Mouse (Mus musculus) liver, postnatal 0 days (tissue): ENCODE data around the gene Rrad. TPM values are rescaled to one million over a fixed set of nuclear protein-coding genes. Genes with fewer than 3 reads are reported as not detected.
A peak's percentile ranks its signal among the peaks of the same experiment; 100 is the strongest.

Experiments
- ATAC-seq: fragments of 200-750 bp; cut with Nextera tagmentation; 2 replicates; pipeline ENCODE4 v1.8.0; 2017; ENCODE audit warnings: mild to moderate bottlenecking, moderate library complexity
- DNase-seq: peaks from one replicate; pipeline ENCODE4 v3.0.0-alpha.2; 2016
- H3K27ac ChIP-seq: fragments of 300-500 bp; sonication (generic); 2 replicates; pipeline ENCODE4 v1.5.1; 2014; ENCODE audit warnings: antibody characterized with exemption, moderate library complexity, mild to moderate bottlenecking, low read depth
- H3K27me3 ChIP-seq: fragments of 300-500 bp; sonication (generic); 2 replicates; pipeline ENCODE4 v1.6.1; 2014; ENCODE audit warnings: low read length, control low read depth, mixed read lengths; ENCODE audit not compliant: insufficient read depth
- H3K36me3 ChIP-seq: fragments of 300-500 bp; sonication (generic); replicated peaks from 2 replicates; pipeline ENCODE4 v1.6.1; 2014; ENCODE audit warnings: mild to moderate bottlenecking, control low read depth, low read length, moderate library complexity, mixed read lengths; ENCODE audit not compliant: insufficient read depth
- H3K4me1 ChIP-seq: fragments of 300-500 bp; sonication (generic); 2 replicates; pipeline ENCODE4 v1.6.1; 2014; ENCODE audit warnings: antibody characterized with exemption, mild to moderate bottlenecking, control low read depth; ENCODE audit not compliant: insufficient read depth
- H3K4me2 ChIP-seq: fragments of 300-500 bp; sonication (generic); 2 replicates; pipeline ENCODE4 v1.6.1; 2014; ENCODE audit warnings: low read depth, mild to moderate bottlenecking, low read length, moderate library complexity, mixed read lengths
- H3K4me3 ChIP-seq: fragments of 300-500 bp; sonication (generic); 2 replicates; pipeline ENCODE4 v1.5.1; 2014; ENCODE audit warnings: low read depth, low read length
- H3K9ac ChIP-seq: fragments of 300-500 bp; sonication (generic); replicated peaks from 2 replicates; pipeline ENCODE4 v1.6.1; 2014; ENCODE audit warnings: mild to moderate bottlenecking, moderate library complexity
- H3K9me3 ChIP-seq: fragments of 300-500 bp; sonication (generic); 2 replicates; pipeline ENCODE4 v1.6.1; 2016; ENCODE audit warnings: mild to moderate bottlenecking, control low read depth, low read length, mixed read lengths
- CTCF ChIP-seq: sonication (generic); IDR thresholded peaks from 2 replicates; pipeline ENCODE4 v1.5.1; 2016; ENCODE audit warnings: antibody characterized with exemption, low read depth
- EP300 ChIP-seq: IDR thresholded peaks from 2 replicates; pipeline ENCODE4 v1.6.1; 2016; ENCODE audit warnings: antibody characterized with exemption, low read depth, mild to moderate bottlenecking
- WGBS: fragments of 180-500 bp; shearing (Covaris S2); extraction: QIAGEN DNeasy Blood & Tissue Kit; methylation state at CpG from one replicate; pipeline ENCODE4 v1.1.7; 2014; ENCODE audit not compliant: insufficient replicate concordance; 5-methylcytosine and 5-hydroxymethylcytosine counted together
- polyA plus RNA-seq: library from polyadenylated mRNA; unstranded; fragments of >200 nt; fragmentation: Nextera tagmentation; extraction: Ambion mirVana; gene quantifications from 2 replicates; pipeline ENCODE4 v1.2.1, GENCODE M21; 2015

Rrad gene
- polyA plus RNA-seq, 1 experiment from 2014 or later, result 0.49 TPM

- peak within 1 kb of the TSS; percentile 94 for H3K27ac ChIP-seq
- H3K4me1 ChIP-seq, result peaks cover 15% of the 10 kb centered on the region
- ATAC-seq (peak; percentile 94), DNase-seq (peak; percentile 93)
- no peaks in the 10 kb centered on the region for H3K9me3 ChIP-seq
- TF ChIP-seq CTCF, result no peak
- peak; percentile 88 for TF ChIP-seq EP300
- no peaks in the 10 kb centered on the region for H3K27me3 ChIP-seq
- H3K36me3 ChIP-seq, result peaks cover 22% of the 10 kb centered on the region
- 2% methylated on average over 43 of the region's 44 CpGs for WGBS
- peak within 1 kb of the TSS; percentile 89 for H3K4me2 ChIP-seq
- H3K4me3 ChIP-seq, result peak within 1 kb of the TSS; percentile 64
- H3K9ac ChIP-seq, result peak within 1 kb of the TSS; percentile 75
These were observed 39.8 kb downstream of the Rrad start, which contains the start of gene Pdp2 for GRCm38 (mm10) chr8:104591133-104591834. Gene Pdp2 (plus strand): TSS chr8:104591451.

GRCm38 (mm10) chr8:104590284-104590683 is 40.8 kb downstream of the Rrad start:
- Histone ChIP-seq H3K36me3 (peaks cover 17% of the 10 kb centered on the region), H3K4me2 (no peak overlapping the region), H3K4me3 (no peak overlapping the region), H3K9ac (no peak overlapping the region), H3K27me3 (no peaks in the 10 kb centered on the region), H3K27ac (no peak overlapping the region), H3K9me3 (no peaks in the 10 kb centered on the region), H3K4me1 (peaks cover 13% of the 10 kb centered on the region)
- WGBS, result 72% methylated on average over 3 of the region's 3 CpGs
- ATAC-seq (no peak), DNase-seq (no peak)
- TF ChIP-seq EP300, result no peak
- no peak for TF ChIP-seq CTCF

GRCm38 (mm10) chr8:104584522-104584921 is 46.6 kb downstream of the Rrad start:
- H3K9ac ChIP-seq, result no peak overlapping the region
- no peaks in the 10 kb centered on the region for H3K4me1 ChIP-seq
- no peak overlapping the region for H3K4me3 ChIP-seq
- no peak for TF ChIP-seq CTCF
- no peak for TF ChIP-seq EP300
- 60% methylated on average over 1 of the region's 1 CpGs for WGBS
- ATAC-seq, result no peak
- DNase-seq, result no peak
- no peaks in the 10 kb centered on the region for H3K27me3 ChIP-seq
- H3K27ac ChIP-seq, result no peak overlapping the region
- H3K36me3 ChIP-seq, result no peaks in the 10 kb centered on the region
- no peak overlapping the region for H3K4me2 ChIP-seq
- H3K9me3 ChIP-seq, result no peaks in the 10 kb centered on the region

Other genes with a start within 250 kb of the Rrad start
- gene Cmtm4, start 235.5 kb downstream of the Rrad start, polyA plus RNA-seq, result 0.94 and 1.1 TPM in 2 replicates
- 7.7 and 8.4 TPM in 2 replicates for gene Dync1li2, start 188.3 kb downstream of the Rrad start, polyA plus RNA-seq
- 0.05 and 0.06 TPM in 2 replicates for gene Terb1, start 121.4 kb downstream of the Rrad start, polyA plus RNA-seq
- 24.3 and 24.4 TPM in 2 replicates for gene Nae1, start 96.7 kb downstream of the Rrad start, polyA plus RNA-seq
- 2.1 and 3.5 TPM in 2 replicates for gene Car7, start 96.6 kb downstream of the Rrad start, polyA plus RNA-seq
- gene Pdp2, start 39.9 kb downstream of the Rrad start, polyA plus RNA-seq, result 10.0 and 10.1 TPM in 2 replicates
- 0.06 and 0.44 TPM in 2 replicates for gene Cdh16, start 6.9 kb downstream of the Rrad start, polyA plus RNA-seq
- 32.0 and 34.9 TPM in 2 replicates for gene Ciao2b, start 10.6 kb upstream of the Rrad start, polyA plus RNA-seq
- gene Ces2a, start 102.7 kb upstream of the Rrad start, polyA plus RNA-seq, result 150 and 159 TPM in 2 replicates
- gene Ces2b, start 200.2 kb upstream of the Rrad start, polyA plus RNA-seq, result 0.19 and 0.30 TPM in 2 replicates
- 1.9 TPM in 2 replicates for gene Ces2c, start 215.7 kb upstream of the Rrad start, polyA plus RNA-seq